Mouse (Mus musculus): ENCODE data around the gene Plin5. TPM values are rescaled to one million over a fixed set of nuclear protein-coding genes. Genes with fewer than 3 reads are reported as not detected.

Plin5 gene
- total RNA-seq, 2 experiments from 2014 or later, result 102 to 111 TPM

DNA sequence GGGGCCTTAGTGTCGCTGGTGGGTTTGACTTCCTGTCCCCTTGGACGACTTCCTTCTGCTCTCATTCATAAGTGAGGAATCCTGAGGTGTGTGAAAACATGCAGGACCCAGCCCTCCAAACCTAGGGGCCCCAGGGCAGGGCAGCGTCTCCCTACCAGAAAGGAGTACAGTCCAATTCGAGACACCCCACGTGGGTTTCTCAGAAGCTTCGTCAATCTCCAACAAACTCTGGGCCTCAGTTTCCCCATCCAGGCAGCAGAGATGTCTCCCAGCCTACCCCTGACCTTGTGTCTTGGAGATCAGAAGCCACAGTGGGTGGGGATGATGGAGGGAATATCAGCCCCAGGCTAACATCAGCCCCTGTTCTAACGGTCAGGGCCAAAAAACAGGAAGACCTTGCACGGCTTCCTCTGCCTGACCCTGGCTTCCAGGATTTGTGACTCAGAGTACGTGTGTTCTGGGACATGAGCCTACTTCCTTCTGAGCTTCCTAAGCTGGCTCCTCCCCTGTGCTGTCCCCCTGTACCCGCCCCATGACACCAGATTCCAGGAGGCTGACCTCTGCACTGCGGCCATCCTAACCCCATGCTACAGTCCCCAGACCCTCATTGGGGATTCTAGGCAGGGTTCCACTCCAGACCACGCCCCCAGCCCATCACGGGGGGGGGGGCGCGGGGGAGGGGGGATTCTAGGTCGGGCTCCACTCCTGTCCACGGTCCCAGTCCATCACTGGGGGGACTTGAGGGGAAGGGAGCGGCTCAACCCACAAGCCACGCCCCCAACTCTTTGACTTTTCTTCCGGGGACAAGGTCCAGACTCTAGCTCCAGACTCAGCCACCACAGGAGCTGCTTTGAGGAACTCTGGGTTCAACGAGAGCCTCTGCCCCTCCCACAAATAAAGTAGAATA, 16.3 kb upstream of the Plin5 start:
- DNase-seq, result peak; percentile 74

DNA sequence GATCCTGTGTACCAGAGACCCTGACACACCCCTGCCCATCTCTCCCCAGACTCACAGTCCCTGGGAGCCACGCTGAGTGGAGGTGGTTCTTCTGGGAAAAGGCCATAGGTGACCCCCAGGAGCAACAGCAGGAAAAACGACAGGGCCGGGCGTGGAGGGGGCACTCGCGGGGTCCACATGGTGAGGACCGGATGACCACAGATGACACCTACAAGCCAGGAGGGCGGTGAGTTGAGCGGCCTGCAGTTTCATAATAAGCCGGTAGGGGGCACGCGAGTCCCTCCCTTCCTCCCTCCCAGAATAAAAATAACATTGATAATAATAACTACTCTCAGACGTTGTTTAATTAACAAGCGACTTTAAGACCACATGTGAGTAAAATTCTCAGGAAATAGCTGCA, 15.3 kb upstream of the Plin5 start:
- DNase-seq, result peak; percentile 81

DNA sequence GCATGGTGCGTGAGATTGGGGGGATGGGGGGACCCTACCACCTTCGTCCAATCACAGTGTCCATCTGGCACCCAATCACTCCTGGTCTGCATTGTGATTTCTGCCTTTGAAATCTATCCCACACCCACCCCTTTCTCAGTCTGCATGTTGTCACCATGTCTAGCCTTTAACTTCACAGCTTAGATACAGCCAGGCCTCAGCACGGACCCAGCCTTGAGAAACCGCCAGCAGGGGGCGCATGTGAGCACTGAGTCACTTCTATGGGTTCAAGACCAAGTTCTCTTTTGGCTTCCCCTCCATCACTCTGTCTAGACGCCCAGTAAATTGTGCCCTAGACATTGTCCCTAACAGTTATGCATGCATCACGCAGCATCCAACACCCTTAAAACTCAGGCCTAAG, 14.4 kb upstream of the Plin5 start:
- DNase-seq, result peak; percentile 85

DNA sequence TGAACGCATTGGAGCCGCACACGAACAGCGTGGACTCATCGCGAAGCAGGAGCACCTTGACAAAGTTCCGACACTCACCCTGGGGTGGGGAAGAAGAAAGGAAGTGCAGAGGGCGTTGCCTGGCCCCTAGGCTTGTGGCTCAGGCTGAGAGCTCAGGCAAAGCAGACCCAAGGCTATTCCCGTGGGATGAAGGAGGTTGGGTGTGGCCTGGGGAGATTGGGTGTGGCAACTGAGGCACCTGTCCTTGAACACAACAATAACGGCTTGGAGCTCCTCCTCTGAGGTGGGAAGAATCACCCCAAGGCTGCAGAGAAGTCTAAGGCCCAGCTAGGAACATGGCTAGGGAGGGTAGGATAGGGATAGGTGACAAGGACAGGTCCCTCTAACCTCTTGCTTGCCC, 13.7 kb upstream of the Plin5 start:
- peak; percentile 5 for DNase-seq

DNA sequence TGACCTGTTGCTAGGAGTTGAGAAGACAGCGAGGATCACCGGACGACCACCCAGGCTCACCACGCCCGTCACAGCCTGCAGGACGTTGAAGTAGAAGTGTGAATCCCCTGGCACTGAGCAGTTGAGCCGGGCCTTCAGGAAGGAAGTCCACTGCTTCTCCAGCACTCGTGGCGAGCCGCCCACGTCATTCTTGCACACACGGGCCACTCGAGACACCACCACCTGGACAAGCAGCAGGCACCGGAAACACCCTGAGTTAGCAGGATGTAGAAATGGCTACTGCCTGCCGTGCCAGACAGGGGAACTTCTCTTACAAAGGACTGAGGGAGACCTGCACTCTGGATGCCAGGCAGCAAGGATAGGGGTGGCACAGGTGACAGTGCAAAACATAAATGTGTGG, 10.8 kb upstream of the Plin5 start:
- DNase-seq, result no peak

DNA sequence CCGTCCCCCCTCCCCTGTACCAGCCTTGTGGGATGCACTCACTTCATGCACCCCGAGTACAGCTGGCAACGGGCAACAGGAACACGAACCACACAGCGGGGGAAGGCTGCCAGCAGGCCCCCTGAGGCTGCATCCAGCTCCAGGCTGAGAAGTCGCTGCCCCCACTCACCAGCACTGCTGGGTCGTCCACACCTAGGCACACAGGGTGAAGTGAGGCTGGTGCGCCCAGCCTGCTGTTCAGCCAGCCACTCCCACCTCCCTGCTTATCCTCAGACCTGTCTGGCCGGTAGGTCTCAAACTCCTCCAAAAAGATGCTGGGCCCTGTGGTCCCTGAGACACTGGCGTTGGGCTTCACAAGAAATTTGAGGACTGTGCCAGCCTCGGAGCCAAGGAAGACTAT, 8.8 kb upstream of the Plin5 start:
- no peak for DNase-seq

DNA sequence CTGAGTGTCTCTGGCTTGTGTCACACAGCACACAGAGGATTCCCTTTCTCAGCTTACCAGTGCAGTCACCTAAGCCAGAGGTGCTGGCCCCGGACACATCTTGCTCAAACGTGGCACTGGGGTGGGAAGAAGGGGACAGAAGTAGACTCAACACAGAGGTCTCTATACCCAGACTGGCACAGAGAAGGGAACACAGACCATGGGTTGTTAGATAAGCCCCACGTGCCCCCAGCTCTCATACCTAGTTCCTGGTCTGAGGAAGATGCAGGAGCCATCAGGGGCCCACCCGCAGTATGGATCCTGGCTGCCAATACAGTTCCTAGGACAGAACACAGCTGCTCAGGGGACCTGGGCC, 7.9 kb upstream of the Plin5 start:
- no peak for DNase-seq

DNA sequence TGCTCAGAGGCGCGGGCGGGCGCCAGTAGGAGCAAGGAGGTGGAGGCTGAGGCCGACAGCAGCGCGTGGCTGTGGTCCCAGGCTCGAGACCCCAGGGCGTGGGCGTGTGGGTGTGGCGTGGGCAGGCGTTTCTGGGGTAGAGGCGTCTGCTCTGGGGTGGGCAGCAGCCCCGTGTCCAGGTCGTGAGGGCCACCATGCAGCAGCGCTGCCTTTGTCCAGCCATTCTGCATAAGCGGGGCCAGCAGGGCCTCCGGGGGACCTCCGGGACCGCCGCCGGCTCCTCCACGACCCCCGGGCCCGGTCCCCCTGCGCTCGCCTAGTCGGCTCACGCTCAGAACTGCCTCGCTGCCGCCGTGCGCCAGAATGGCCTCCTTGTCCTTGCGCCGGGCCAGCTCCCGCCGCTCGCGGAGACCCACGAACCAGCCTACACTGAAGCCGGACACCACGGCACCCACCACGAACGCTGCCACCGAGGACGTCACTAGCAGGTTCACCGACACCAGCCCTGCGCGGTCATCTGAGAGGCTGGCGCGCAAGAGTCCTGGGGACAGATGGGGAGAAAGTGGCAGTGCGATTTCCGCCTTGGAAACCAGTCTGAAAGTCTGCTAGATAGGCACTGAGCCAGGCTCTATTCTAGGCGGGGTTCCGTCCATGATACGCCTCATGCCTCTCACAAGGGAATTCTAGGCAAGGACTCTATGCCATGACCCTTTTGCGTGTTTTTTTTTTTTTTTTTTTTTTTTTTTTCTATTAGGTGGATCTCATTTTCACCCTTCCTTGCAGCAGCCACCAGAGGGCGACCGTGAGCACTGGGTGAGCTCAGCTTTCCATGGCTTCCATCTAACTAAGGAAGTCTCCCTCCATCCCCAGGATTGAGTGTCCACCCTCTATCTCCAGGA, 7.2 kb upstream of the Plin5 start:
- peak; percentile 79 for DNase-seq

DNA sequence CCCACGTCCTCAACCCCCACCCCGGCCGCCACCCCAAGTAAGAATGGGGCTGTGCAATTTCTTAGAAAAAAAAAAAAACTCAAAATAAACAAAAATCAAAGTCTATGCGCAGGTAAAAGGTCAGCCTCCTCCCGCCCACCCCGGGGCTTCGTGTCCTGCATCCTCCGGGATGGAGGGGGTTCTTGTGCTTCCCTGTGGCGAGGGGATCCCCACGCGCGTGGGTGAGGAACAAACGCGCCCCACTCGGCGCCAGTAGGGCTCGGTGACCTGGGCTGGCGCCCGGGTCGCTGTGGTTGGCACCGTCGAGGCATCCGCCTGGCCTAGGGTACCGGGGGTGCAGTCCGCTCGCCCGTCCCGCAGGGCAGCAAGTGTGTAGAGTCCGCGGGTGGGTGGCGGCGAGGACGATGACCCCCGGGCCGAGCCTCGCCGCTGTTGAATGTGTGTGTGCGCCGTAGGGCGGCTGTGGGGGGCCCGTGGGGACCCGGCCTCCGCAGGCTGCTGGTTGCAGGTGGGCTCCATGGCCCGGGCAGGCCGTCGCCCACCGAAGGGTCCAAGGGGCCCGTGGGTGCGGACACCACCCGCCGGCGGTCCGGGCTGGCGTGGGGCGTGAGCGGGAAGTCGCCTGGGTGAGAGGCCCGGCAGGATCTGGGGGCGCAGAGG, 6.4 kb upstream of the Plin5 start:
- peak; percentile 33 for DNase-seq

DNA sequence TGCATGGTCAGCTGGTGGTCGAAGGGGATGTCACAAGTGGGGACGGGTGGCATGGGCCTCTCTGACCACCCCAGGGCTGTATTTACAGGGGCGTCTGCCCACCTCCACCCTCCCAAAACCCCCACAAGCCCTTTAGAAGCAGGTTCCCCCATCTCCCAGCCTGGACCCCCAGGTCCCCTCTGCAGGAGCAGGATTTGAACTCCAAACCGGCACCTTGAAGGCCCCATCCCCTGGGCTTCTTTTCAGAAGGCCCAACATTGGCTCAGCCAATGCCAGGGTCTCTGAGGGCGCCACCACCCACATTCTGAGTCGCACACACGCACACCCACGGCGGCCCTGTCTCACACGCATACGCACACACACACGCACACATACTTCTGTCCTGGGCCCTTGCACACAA, 5.8 kb upstream of the Plin5 start:
- DNase-seq, result peak; percentile 12

DNA sequence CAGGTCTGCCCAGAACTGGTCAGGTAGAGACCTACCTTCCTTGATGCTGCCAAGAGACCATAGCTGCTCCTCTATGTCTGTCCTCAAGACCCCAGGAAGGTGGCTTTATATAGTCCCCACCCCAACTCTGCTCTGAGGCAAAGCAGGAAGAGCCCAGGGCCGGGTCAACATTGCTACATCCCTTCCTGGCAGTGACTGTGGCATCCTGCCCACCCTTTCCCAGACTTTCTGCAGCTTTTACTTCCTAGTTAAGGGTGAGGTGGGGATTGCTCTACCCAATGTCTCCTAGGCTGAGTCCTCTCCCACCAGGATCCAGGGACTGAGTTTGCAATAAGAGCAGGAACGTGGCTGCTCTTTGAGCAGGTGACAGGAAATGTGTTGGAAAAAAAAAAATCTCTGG, 4.4 kb upstream of the Plin5 start, which contains the start of gene Lrg1:
Lrg1 (minus strand) TSS at position 176 of the 400 bp plus-strand sequence.
- DNase-seq, result no peak

DNA sequence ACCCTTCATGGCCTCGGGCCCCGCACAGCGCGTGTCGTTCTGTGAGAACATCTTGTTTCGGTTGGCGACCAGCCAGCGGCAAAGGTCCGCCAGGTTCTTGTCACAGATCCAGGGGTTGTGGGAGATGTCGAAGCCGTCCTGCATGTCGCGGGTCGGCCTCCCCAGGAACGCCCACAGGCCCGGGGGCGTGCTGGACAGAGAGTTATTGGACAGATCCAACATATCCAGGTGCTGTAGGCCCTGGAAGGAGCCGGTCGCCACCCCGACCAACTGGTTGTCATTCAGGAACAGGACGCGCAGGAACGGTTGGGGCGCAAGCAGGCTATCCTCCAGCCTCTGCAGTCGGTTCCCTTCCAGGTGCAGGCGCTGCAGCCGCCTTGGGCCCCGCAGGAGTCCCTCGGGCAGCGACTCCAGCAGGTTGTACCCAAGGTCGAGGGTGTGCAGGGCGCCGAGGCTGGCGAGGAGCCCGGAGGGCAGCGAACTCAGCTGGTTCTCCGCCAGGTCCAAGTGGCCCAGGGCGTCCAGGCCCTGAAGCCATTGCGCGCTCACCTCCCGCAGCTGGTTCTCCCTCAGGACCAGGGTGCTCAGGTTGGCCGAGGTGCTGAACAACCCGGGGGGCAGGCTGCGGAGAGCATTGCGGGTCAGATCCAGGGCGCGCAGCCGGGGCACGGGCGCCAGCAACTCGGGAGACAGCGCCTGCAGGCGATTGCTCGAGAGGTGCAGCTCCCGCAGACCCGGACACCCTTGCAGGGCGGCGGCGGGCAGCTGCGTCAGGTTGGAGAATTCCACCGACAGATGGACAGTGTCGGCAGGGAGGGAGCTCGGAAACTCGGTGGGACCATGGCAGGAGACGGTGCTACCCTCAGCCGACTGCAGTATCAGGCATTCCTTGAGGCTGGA, 2.8 kb upstream of the Plin5 start:
- DNase-seq, result peak; percentile 88

DNA sequence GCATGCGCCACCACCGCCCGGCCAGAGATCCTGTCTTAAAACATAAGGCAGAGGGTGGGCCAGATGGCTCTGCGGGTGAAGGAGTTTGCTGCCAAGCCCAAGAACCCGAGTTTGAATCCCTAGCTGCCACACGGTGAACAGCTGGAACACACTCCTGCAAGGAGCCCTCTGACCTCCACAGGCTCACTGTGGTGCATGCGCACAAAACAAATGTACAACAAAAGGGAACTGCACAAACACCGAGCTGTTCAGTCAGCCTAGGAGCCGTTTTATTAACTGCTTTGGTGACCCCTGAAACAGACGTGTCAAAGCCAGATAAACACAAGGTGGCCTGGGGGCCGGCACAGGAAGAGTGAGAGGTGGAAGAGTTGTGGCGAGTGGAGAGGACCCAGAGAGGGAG, 2.0 kb upstream of the Plin5 start:
- no peak for DNase-seq

DNA sequence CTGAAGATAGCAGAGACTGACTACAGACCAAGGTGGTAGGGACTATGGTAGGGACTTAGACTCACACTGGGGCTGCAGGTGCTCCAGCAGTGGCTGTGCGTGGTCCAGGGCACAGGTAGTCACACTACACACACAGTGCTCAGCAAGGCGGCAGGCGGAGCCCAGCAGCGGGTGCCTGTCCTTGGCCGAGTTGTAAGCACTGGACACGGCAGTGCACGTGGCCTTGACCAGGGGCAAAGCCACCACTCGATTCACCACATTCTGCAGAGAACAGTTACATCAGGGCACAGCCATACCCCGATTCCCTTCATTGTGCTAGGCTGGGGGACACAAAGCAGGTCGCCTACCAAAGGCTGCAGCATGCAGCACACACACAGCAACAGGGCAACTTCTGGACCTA, 1.2 kb downstream of the Plin5 start:
- DNase-seq, result peak; percentile 68

DNA sequence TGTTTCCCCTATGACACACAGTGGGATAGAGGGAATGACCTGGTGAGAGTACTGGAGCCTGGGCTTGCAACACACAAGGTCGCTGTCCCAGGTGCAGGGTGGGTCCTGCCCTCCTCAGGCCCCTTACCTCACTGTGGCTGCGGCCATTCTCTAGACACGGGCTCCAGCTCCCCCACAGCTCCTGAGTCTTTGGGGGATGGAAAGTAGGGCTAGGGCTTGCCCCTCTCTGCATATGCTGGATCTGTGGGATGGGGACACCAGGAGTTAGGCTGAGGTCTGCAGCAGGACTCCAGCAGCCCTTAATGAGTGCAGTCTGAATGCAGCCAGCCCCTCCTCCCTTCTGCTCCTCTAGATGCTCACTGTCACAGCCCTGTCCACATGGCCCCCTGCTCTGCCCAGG, 4.7 kb downstream of the Plin5 start:
- no peak for DNase-seq

DNA sequence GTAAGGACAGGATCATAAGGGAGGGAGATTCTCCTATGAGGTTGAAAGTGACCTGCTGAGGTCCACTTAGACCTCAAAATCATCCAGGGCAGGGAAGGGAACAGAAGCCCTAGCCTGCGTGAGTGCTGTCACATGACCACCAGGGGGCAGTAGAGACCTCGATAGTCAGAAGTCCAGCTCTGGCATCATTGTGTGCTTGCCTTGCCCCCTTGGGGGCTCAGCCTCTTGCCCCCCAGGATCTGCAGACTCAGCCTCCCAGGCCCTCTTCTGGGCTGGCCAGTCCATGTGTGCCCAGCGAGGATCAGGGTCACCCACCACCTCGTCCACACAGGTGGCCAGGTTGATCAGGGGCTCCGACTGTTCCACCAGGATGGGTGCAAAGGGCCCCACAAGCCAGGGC, 5.5 kb downstream of the Plin5 start:
- peak; percentile 78 for DNase-seq

DNA sequence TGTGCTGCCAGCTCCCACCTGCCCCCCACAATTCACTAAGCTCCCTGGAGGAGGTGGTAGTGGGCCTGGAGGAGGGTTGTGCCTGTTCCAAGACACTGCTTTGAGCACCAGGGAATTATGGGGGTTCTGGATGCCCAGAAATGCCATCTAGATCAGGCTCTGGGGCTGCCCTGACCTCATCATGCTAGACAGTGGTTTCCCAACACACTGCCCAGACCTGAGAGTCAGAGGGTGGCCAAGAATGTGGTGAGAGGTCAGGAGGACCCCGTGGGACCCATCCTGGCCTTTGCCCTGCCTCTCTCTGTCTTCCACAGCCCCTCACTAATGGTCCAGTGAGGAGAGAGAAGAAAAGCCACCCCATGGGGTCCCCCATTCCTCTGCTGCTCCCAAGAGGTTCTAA, 6.4 kb downstream of the Plin5 start:
- peak; percentile 68 for DNase-seq

DNA sequence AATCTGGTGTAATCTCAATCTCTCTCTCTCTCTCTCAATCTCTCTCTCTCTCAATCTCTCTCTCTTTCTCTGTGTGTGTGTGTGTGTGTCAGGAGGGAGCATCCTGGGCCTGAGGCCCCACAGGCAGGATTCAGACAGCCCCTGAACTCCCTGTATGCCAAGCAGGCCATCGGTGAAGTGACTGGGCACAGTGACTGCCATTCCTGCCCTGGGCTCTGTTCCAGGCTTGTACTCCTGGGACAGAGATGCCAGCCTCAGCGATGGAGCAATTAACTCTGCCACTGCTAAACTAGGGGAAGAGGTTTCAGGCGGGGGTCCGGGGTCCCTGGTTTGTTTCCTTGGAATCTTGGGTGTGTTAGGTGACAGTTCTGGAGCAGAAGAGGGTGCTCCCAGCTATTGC, 6.8 kb downstream of the Plin5 start:
- DNase-seq, result peak; percentile 79

DNA sequence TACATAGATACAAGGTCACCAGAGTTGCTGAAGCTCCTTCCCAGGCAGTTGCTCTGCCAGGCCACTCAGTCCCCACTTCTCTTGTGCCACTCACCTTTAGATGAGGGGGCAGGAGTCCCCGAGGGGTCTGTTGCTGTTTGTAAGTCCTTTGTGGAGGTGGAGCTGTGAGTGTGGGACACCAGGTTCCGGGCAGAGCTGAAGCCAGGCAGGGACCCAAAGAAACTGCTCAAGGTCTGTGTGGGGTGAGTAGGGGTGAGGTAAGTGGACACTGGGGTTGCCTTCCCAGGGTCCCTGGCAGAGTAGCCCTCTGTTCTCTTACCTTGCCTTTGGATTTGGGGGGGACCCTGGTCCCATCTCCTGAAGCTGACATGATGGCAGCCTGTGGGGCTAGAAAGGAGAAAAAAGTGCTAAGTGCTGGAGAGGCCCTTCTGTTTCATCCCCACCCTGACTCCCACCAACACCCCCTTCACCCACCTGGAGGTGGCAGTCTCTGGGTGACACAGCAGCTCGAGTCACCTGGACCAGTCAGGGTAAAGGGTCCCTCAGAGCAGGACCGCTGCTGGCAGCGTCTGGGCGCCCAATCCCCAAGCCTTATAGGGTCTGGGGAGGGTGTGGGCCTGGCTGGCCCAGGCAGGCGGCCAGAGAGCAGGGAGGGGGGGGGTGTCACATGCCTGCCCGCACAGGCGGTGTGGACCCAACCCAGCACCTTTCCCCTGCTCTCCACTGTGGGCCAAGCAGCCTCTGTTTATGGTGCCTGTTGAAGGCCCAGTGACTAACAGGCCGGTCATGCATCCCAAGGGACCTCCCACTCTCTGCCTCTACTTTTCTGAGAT, 8.0 kb downstream of the Plin5 start, which contains the start of gene Plin4:
Plin4 (minus strand) TSS at position 585 of the 833 bp plus-strand sequence.
- peak; percentile 79 for DNase-seq

DNA sequence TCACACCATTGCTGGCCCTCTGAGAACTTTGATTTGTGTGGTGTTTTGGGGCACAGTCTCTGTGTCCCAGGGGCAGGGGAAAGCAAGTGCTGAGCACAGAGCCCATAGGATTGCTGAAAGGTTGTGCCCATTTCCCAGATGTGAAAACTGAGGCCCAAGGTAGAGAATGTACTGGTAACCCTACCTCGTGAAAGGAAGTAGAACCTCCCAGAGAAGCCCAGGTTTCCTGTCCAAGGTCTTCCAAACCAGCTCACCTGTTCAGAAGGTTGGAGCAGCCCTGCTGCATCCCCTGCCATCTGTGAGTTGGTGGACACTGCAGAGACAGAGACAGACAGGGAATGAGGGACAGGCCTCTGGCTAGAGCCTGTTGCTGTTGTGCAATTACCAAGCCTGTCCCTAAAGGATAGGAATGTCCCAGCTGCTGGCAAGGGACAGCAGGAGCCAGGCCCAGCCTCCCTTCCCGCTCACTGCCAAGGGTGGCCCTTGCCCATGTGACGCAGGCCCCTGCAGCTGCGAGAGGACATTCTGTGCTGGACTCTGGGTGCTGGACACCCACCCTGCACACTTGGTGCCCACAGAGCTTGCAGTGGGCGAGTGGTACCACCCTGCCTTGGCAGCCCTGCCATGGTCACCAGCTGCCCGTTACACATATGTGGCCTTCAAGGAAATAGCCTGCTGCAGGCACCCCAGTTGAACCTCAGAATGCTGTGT, 8.9 kb downstream of the Plin5 start:
- DNase-seq, result peak; percentile 86

Data from adrenal gland, postnatal 10 days (tissue).